Mouse (Mus musculus): ENCODE data around the gene Nap1l1. TPM values are rescaled to one million over a fixed set of nuclear protein-coding genes. Genes with fewer than 3 reads are reported as not detected.
A peak's percentile ranks its signal among the peaks of the same experiment; 100 is the strongest.

Nap1l1 gene
- polyA plus RNA-seq, 1 experiment = not detected

DNA sequence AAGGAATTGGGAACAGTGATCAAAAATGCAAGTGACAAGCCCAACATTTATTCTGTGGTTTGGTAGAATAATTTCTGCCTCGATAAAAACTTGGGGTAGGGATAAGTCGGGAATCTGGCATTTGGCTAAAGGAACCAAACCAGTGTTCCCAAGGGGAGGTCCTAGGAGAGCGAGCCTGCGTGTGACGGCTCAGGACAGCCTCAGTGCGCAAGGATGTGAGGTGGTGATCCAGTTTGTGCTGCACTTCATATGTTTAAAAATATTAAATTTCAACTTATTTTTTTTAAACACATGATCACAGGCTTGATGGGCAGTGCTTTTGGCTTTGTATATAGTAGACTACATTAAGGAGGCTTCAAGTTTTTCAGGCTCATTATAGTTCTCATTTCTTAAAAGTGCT lies 26.9 kb downstream of the Nap1l1 start:
- Histone ChIP-seq H3K27ac (ENCODE audit: insufficient read depth, low read depth, low read length) (no peak overlapping the region), H3K4me3 (ENCODE audit: insufficient read depth, low read depth, low read length) (no peak overlapping the region), H3K4me1 (ENCODE audit: control insufficient read depth, insufficient read depth, low read length) (no peaks in the 10 kb centered on the region)
- TF ChIP-seq CTCF (IDR thresholded peaks at IDR 0.05; ENCODE audit: insufficient read depth, low read depth, low read length) (no peak), POLR2A (IDR thresholded peaks at IDR 0.05; ENCODE audit: insufficient read depth, low read depth, low read length) (no peak)
- 78% methylated on average over 6 of the region's 6 CpGs for WGBS

DNA sequence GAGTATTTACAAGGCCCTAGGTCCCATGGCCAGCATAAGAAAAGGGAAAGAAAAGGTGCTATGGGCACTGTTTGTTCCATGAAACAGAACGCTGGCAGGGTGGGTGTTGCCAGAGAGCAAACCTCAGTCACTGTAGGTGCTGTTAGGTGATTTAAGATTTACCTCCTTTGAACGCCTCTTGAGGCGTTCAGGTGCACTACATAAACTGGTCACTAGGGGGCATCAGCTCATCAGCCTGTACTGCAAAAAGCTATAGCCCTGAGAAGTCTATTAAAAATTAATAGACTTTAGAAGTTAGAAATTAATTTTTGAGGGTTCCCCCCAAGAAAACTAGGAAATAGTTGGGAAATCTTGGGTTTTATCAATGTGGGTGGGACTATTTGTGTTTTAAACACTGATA lies 30.0 kb downstream of the Nap1l1 start:
- Histone ChIP-seq H3K27ac (ENCODE audit: insufficient read depth, low read depth, low read length) (no peak overlapping the region), H3K4me1 (ENCODE audit: control insufficient read depth, insufficient read depth, low read length) (0 out of 2 replicates have a peak, but pooled peaks cover 2% of the 10 kb centered on the region), H3K4me3 (ENCODE audit: insufficient read depth, low read depth, low read length) (no peak overlapping the region)
- TF ChIP-seq CTCF (IDR thresholded peaks at IDR 0.05; ENCODE audit: insufficient read depth, low read depth, low read length) (no peak), POLR2A (IDR thresholded peaks at IDR 0.05; ENCODE audit: insufficient read depth, low read depth, low read length) (no peak)
- 2% methylated on average over 3 of the region's 3 CpGs for WGBS

DNA sequence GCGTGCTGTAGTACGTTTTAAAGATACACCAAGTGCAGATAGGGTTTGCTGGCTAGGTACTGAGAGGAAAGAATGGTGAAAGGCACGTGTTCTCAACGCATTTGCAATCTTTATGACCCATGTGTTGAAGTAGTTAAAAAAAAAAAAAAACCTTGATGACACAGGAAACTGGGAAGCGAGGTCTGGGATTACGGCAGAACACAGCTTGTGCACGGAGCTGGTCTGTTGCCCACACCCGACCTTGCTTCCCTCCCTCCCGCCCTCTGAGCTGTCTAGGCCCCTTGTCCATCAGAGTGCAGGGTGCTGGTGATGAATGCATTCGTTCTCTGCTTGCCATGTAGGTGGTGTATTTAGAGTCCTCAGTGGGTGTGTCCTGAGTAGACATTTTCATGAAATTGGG lies 30.7 kb downstream of the Nap1l1 start:
- Histone ChIP-seq H3K27ac (ENCODE audit: insufficient read depth, low read depth, low read length) (no peak overlapping the region), H3K4me3 (ENCODE audit: insufficient read depth, low read depth, low read length) (no peak overlapping the region), H3K4me1 (ENCODE audit: control insufficient read depth, insufficient read depth, low read length) (0 out of 2 replicates have a peak, but pooled peaks cover 2% of the 10 kb centered on the region)
- TF ChIP-seq CTCF (IDR thresholded peaks at IDR 0.05; ENCODE audit: insufficient read depth, low read depth, low read length) (no peak), POLR2A (IDR thresholded peaks at IDR 0.05; ENCODE audit: insufficient read depth, low read depth, low read length) (no peak)
- 45% methylated on average over 10 of the region's 10 CpGs for WGBS

DNA sequence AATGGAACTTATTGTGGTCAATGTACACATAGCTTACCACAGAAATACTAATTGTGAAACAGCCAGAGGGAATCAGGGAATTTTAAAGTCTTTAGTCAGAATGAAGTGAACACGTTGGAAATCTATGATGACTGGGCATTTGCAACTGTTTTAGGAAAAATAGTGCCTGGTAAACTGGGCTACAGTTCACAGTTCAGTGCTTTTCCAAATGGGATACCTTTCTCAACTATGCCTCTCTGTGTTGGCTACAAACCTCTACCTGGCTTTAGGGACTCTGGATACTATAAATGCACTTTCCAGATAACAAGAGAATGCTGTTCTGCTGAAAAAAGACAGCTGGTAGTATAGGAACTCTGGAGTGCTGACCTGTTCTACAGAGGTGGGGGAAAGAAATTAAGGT lies 31.6 kb downstream of the Nap1l1 start:
- TF ChIP-seq CTCF (IDR thresholded peaks at IDR 0.05; ENCODE audit: insufficient read depth, low read depth, low read length) (no peak), POLR2A (IDR thresholded peaks at IDR 0.05; ENCODE audit: insufficient read depth, low read depth, low read length) (no peak)
- H3K4me1 ChIP-seq (ENCODE audit: control insufficient read depth, insufficient read depth, low read length) = peaks cover 2% of the 10 kb centered on the region; the same call in 1 of the 2 replicates
- WGBS = 72% methylated on average over 1 of the region's 1 CpGs

DNA sequence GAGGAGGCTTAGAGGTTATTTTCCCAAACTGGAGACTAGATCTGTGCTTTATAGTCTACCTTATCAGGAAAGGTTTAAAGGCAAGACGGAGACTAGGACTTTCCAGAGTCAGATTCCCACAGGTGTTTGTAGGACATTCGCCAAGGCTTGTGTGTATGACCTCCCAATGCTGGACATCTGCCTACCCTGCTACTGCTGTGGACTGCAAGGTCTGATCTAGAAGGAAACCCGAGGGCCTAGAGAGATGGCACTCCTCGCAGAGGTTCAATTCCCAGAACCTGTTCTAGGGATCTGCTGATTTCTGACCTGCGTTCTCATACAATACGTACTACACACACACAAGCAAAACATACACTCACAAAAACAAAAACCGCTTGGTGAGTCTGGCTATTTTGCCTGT lies 32.4 kb downstream of the Nap1l1 start:
- Histone ChIP-seq H3K4me1 (ENCODE audit: control insufficient read depth, insufficient read depth, low read length) (peaks cover 4% of the 10 kb centered on the region; the same call in 1 of the 2 replicates), H3K27ac (ENCODE audit: insufficient read depth, low read depth, low read length) (no peak overlapping the region), H3K4me3 (ENCODE audit: insufficient read depth, low read depth, low read length) (no peak overlapping the region)
- 65% methylated on average over 7 of the region's 7 CpGs for WGBS
- no peak for TF ChIP-seq POLR2A (IDR thresholded peaks at IDR 0.05; ENCODE audit: insufficient read depth, low read depth, low read length)
- TF ChIP-seq CTCF (IDR thresholded peaks at IDR 0.05; ENCODE audit: insufficient read depth, low read depth, low read length) = no peak

More for the DNA sequence above, 31.6 kb downstream of the Nap1l1 start:
- no peak overlapping the region for H3K4me3 ChIP-seq (ENCODE audit: insufficient read depth, low read depth, low read length)
- H3K27ac ChIP-seq (ENCODE audit: insufficient read depth, low read depth, low read length) = no peak overlapping the region

DNA sequence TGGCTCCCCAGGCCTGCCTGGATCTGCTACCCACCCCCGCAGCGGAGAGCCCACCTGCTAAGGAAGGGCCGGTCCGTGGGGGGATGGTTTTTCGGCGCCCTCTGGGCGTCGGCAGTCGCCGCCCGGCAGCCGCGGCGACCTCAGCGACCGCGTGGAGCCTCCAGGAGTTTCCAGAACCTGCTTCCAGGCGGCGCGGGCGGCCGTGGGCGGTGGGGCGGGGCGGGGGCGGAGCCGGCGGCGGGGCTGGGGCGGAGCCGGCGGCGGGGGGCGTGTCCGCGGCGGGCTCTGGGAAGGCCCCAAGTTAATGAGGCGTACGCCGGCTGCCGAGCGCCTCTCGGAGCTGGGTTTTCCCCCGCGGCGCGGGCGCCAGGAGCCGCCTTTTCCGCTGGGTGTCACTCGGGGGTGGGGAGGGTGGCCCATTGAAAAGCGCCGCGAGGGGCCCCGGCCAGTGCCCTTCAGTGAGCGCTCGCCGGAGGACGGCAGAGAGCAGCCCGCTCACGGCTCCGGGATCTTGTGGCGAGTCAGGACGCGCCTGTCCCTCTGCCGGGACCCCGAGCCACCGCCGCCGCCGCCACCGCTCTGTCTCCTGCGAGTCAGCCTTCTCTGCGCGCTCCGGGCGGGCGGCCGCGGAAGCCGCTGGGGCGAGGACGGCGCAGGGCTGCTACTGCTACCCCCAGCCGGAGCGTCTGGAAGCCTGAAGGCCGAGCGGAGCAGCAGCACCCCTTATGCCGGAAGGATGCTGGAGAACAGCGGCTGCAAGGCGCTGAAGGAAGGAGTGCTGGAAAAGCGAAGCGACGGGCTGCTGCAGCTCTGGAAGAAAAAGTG lies 33.3 kb downstream of the Nap1l1 start, which contains the start of gene Phlda1:
TSS of gene Phlda1 (plus strand) at position 186 of the 825 bp plus-strand sequence.
- H3K4me1 ChIP-seq (ENCODE audit: control insufficient read depth, insufficient read depth, low read length) = peaks cover 7% of the 10 kb centered on the region
- under 1% methylated on average over 79 of the region's 94 CpGs for WGBS
- TF ChIP-seq POLR2A (IDR thresholded peaks at IDR 0.05; ENCODE audit: insufficient read depth, low read depth, low read length) (peak; percentile 53), CTCF (IDR thresholded peaks at IDR 0.05; ENCODE audit: insufficient read depth, low read depth, low read length) (peak; percentile 13; the same call in 1 of the 2 replicates)
- H3K4me3 ChIP-seq (ENCODE audit: insufficient read depth, low read depth, low read length) = peak within 1 kb of the TSS; percentile 86
- peak within 1 kb of the TSS; percentile 93 for H3K27ac ChIP-seq (ENCODE audit: insufficient read depth, low read depth, low read length)

DNA sequence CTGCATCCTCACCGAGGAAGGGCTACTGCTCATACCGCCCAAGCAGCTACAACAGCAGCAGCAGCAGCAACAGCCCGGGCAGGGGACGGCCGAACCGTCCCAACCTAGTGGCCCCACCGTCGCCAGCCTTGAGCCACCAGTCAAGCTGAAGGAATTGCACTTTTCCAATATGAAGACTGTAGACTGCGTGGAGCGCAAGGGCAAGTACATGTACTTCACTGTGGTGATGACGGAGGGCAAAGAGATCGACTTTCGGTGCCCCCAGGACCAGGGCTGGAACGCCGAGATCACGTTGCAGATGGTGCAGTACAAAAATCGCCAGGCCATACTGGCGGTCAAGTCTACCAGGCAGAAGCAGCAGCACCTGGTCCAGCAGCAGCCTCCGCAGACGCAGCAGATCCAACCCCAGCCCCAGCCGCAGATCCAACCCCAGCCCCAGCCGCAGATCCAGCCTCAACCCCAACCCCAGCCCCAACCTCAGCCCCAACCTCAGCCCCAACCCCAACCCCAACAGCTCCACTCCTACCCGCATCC lies 34.0 kb downstream of the Nap1l1 start:
- Histone ChIP-seq H3K27ac (ENCODE audit: insufficient read depth, low read depth, low read length) (peak overlapping the region; percentile 93), H3K4me1 (ENCODE audit: control insufficient read depth, insufficient read depth, low read length) (peaks cover 9% of the 10 kb centered on the region), H3K4me3 (ENCODE audit: insufficient read depth, low read depth, low read length) (peak overlapping the region; percentile 86)
- no peak for TF ChIP-seq CTCF (IDR thresholded peaks at IDR 0.05; ENCODE audit: insufficient read depth, low read depth, low read length)
- TF ChIP-seq POLR2A (IDR thresholded peaks at IDR 0.05; ENCODE audit: insufficient read depth, low read depth, low read length) = no peak
- WGBS = 0% methylated on average over 23 of the region's 23 CpGs

DNA sequence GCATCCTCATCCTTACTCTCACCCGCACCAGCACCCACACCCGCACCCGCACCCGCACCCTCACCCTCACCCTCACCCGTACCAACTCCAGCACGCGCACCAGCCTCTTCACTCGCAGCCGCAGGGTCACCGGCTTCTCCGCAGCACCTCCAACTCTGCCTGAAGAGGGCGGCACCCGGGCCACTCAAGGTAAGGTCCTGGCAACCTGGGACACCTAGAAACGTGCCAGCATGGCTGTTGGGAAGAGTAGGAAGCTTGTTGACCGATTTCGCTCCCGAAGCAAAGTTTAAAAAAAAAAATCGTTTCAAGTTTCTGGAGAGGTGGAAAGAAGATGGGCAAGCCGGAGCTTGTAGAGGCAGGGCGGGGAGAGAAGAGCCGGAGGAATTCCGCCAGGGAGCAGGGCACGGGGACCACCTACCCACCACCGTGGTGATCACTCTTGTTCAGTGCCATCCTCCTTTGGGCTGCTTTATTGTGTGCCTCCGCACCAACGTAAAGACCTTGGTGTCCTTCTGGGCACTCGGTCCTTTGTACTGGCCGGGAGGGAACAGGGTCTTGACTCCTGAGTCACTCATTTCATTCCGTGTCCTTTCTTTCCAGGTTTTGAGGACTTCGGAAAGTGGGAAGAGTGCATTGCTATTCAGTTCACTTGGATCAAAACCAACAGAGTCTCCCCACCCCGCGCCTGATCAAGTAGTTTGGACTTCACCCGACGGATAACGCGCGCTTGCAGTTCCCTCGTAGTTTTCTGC lies 34.6 kb downstream of the Nap1l1 start:
- Histone ChIP-seq H3K4me1 (ENCODE audit: control insufficient read depth, insufficient read depth, low read length) (peaks cover 9% of the 10 kb centered on the region), H3K27ac (ENCODE audit: insufficient read depth, low read depth, low read length) (peak overlapping the region; percentile 93), H3K4me3 (ENCODE audit: insufficient read depth, low read depth, low read length) (peak overlapping the region; percentile 86)
- WGBS = under 1% methylated on average over 38 of the region's 38 CpGs
- TF ChIP-seq POLR2A (IDR thresholded peaks at IDR 0.05; ENCODE audit: insufficient read depth, low read depth, low read length) (peak; percentile 23; the same call in 1 of the 2 replicates), CTCF (IDR thresholded peaks at IDR 0.05; ENCODE audit: insufficient read depth, low read depth, low read length) (peak; percentile 42; the same call in 1 of the 2 replicates)

All from olfactory bulb, adult 2 months (tissue).